ENCODE assay signal across 9 mouse cellular contexts in the genomic region with DNA sequence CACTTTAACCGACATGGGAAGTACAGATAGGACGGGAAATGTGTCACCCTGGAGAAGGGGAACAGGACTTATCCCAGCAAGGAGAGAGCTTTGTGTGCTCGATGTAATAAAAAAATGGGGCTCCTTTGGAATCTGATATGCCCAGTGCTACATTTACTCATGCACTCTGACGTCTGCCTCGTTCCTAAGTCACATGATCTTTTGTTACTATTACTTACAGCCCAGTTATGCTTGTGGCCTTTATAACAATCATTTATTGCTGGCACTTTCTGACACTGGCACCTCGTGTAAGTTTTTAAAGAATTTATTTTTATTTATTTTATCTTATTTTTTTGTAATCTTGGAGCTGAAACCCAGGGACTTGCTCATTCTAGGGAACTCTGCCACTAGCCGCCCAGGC. TPM values are rescaled to one million over a fixed set of nuclear protein-coding genes. Genes with fewer than 3 reads are reported as not detected.
A peak's percentile ranks its signal among the peaks of the same experiment; 100 is the strongest.
DNase-seq lines count a peak whose midpoint lies in the region; ATAC-seq and TF ChIP-seq lines count a peak whose summit lies in the region.
"Had no signal": no experiment of that assay in that cellular context is flagged by ENCODE, and none has a peak within 500 bp of the region (broad histone marks: within the 10 kb centered on the region; RNA-seq: fewer than 3 reads in every experiment).

No protein-coding gene starts in this region.

- no peak overlapping the region for H3K27ac ChIP-seq in intestine, embryonic 16.5 days (ENCODE audit: low read length)
- no peak overlapping the region; the same call in 1 of the 2 replicates for H3K27ac ChIP-seq in intestine, postnatal 0 days (ENCODE audit: low read depth, low read length)
- H3K27ac ChIP-seq in MEL (ENCODE audit: control insufficient read depth, low read depth, low read length) = peak overlapping the region; percentile 100
- peak overlapping the region; percentile 99 for H3K27ac ChIP-seq in liver, embryonic 12.5 days

- no peak; a peak in 1 of 4 replicates for TF ChIP-seq EP300 in MEL (IDR thresholded peaks at IDR 0.05; ENCODE audit: low read depth in 1 of 2, low read length in 2 of 2)

- H3K4me2 ChIP-seq in intestine, embryonic 16.5 days (ENCODE audit: low read depth, low read length) = peak overlapping the region; percentile 81; the same call in 1 of the 2 replicates
- no peak overlapping the region for H3K4me2 ChIP-seq in intestine, postnatal 0 days (replicated peaks; ENCODE audit: low read depth)
- H3K4me2 ChIP-seq in liver, embryonic 12.5 days = peak overlapping the region; percentile 91

- peaks cover 30% of the 10 kb centered on the region for H3K4me1 ChIP-seq in erythroblast, embryonic 14.5 days (ENCODE audit: control insufficient read depth)
- H3K4me1 ChIP-seq in intestine, embryonic 16.5 days (ENCODE audit: control insufficient read depth, insufficient read depth, low read length) = peaks cover 6% of the 10 kb centered on the region; the same call in 1 of the 2 replicates
- no peaks in the 10 kb centered on the region for H3K4me1 ChIP-seq in intestine, postnatal 0 days (replicated peaks; ENCODE audit: control insufficient read depth, insufficient read depth, low read length)
- peaks cover 3 to 11% of the 10 kb centered on the region in 2 experiments; a peak in 3 of 4 replicates for H3K4me1 ChIP-seq in MEL (ENCODE audit: control insufficient read depth in 1 of 2, insufficient read depth in 2 of 2, low read length in 2 of 2)
- H3K4me1 ChIP-seq in liver, embryonic 12.5 days = peaks cover 39% of the 10 kb centered on the region

- DNase-seq in MEL (ENCODE audit: low read depth, low spot score) = peak; percentile 71
- DNase-seq in adrenal gland, postnatal 4 days (ENCODE audit: low spot score in 2 of 2) = no peak
- DNase-seq in frontal cortex, adult 2 months (ENCODE audit: extremely low spot score in 1 of 2, low spot score in 1 of 2) = no peak

- no peaks in the 10 kb centered on the region for H3K27me3 ChIP-seq in erythroblast, embryonic 14.5 days (ENCODE audit: control insufficient read depth)
- no peaks in the 10 kb centered on the region for H3K27me3 ChIP-seq in intestine, embryonic 16.5 days (replicated peaks; ENCODE audit: control insufficient read depth, insufficient read depth, low read length)
- no peaks in the 10 kb centered on the region for H3K27me3 ChIP-seq in intestine, postnatal 0 days (replicated peaks; ENCODE audit: control insufficient read depth, insufficient read depth, low read length)
- H3K27me3 ChIP-seq in MEL (ENCODE audit: control insufficient read depth in 1 of 2, insufficient read depth in 2 of 2, low read length in 2 of 2) = no peaks in the 10 kb centered on the region
- no peaks in the 10 kb centered on the region for H3K27me3 ChIP-seq in liver, embryonic 12.5 days (replicated peaks)
- H3K27me3 ChIP-seq: midbrain, embryonic 12.5 days had no signal

- H3K9ac ChIP-seq in intestine, embryonic 16.5 days (ENCODE audit: low read depth, low read length) = no peak overlapping the region
- H3K9ac ChIP-seq in intestine, postnatal 0 days (ENCODE audit: low read depth, low read length) = no peak overlapping the region
- peak overlapping the region; percentile 99 for H3K9ac ChIP-seq in MEL (ENCODE audit: control insufficient read depth, low read depth, low read length, poor library complexity, severe bottlenecking)
- H3K9ac ChIP-seq in liver, embryonic 12.5 days = peak overlapping the region; percentile 86

- TF ChIP-seq RAD21 in MEL (IDR thresholded peaks at IDR 0.05; ENCODE audit: low read depth, low read length) = no peak

- peaks cover 34% of the 10 kb centered on the region for H3K79me2 ChIP-seq in MEL (ENCODE audit: control insufficient read depth, insufficient read depth, low read length, poor library complexity)

- no peak; a peak in 1 of 4 replicates for TF ChIP-seq POLR2A in MEL (IDR thresholded peaks at IDR 0.05; ENCODE audit: control insufficient read depth in 1 of 2, insufficient read depth in 1 of 2, low read depth in 1 of 2, low read length in 2 of 2, poor library complexity in 1 of 2)

- peak overlapping the region; percentile 54 for H3K4me3 ChIP-seq in erythroblast, embryonic 14.5 days (replicated peaks)
- peak overlapping the region; percentile 70 for H3K4me3 ChIP-seq in intestine, embryonic 16.5 days (ENCODE audit: low read length)
- no peak overlapping the region for H3K4me3 ChIP-seq in intestine, postnatal 0 days (ENCODE audit: low read depth, low read length)
- peak overlapping the region; percentile 2 to 90; a peak in 3 of 4 replicates for H3K4me3 ChIP-seq in MEL (ENCODE audit: control insufficient read depth in 1 of 2, insufficient read depth in 1 of 2, low read depth in 2 of 2, low read length in 2 of 2)
- peak overlapping the region; percentile 71 for H3K4me3 ChIP-seq in liver, embryonic 12.5 days

- TF ChIP-seq CTCF in intestine, postnatal 0 days (IDR thresholded peaks at IDR 0.05; ENCODE audit: low read depth) = no peak
- no peak for TF ChIP-seq CTCF in MEL (IDR thresholded peaks at IDR 0.05 in 2 of 3, conservative IDR thresholded peaks at IDR 0.05 in 1 of 3; ENCODE audit: control insufficient read depth in 1 of 3, insufficient read depth in 1 of 3, low read depth in 2 of 3, low read length in 3 of 3, poor library complexity in 1 of 3, severe bottlenecking in 1 of 3)

- no peaks in the 10 kb centered on the region for H3K9me3 ChIP-seq in erythroblast, embryonic 14.5 days (ENCODE audit: control insufficient read depth, low read length)
- no peaks in the 10 kb centered on the region for H3K9me3 ChIP-seq in intestine, embryonic 16.5 days (ENCODE audit: control insufficient read depth, low read length)
- no peaks in the 10 kb centered on the region for H3K9me3 ChIP-seq in intestine, postnatal 0 days (ENCODE audit: control insufficient read depth)
- no peaks in the 10 kb centered on the region for H3K9me3 ChIP-seq in MEL (replicated peaks; ENCODE audit: insufficient read depth, low read length)
- no peaks in the 10 kb centered on the region for H3K9me3 ChIP-seq in liver, embryonic 12.5 days (replicated peaks)
- H3K9me3 ChIP-seq: midbrain, embryonic 12.5 days had no signal

- WGBS in intestine, embryonic 16.5 days = 56% methylated on average over 7 of the region's 7 CpGs
- 34% methylated on average over 7 of the region's 7 CpGs for WGBS in intestine, postnatal 0 days
- 27% methylated on average over 7 of the region's 7 CpGs for WGBS in liver, embryonic 12.5 days (ENCODE audit: insufficient replicate concordance)

- H3K36me3 ChIP-seq in erythroblast, embryonic 14.5 days (ENCODE audit: control insufficient read depth) = peaks cover 61% of the 10 kb centered on the region
- H3K36me3 ChIP-seq in intestine, embryonic 16.5 days (ENCODE audit: control insufficient read depth, insufficient read depth, low read length) = no peaks in the 10 kb centered on the region
- H3K36me3 ChIP-seq in intestine, postnatal 0 days (ENCODE audit: control insufficient read depth, insufficient read depth) = peaks cover 12% of the 10 kb centered on the region
- H3K36me3 ChIP-seq in MEL (ENCODE audit: control insufficient read depth in 1 of 2, insufficient read depth in 2 of 2, low read length in 2 of 2) = peaks cover 13 to 19% of the 10 kb centered on the region in 2 experiments
- H3K36me3 ChIP-seq in liver, embryonic 12.5 days = peaks cover 43% of the 10 kb centered on the region

- no peak for ATAC-seq in erythroblast, adult 5-6 weeks (replicated peaks; ENCODE audit: low FRiP score, poor library complexity, severe bottlenecking)
- no peak for ATAC-seq in intestine, embryonic 16.5 days
- no peak for ATAC-seq in intestine, postnatal 0 days
- ATAC-seq in liver, embryonic 12.5 days = no peak

RNA-seq across cellular contexts. Expression of gene Mrpl51, which starts 1.8 kb away (rescaled TPM):
- polyA plus RNA-seq in erythroblast, embryonic 14.5 days (2012) = 18.9 and 22.8 TPM in 2 replicates
- total RNA-seq in erythroblast, adult 5-6 weeks (2015; ENCODE audit: low replicate concordance) = 40.1 and 54.4 TPM in 2 replicates
- total RNA-seq in erythroblast, adult 5-6 weeks (2017; ENCODE audit: low replicate concordance) = 16.4 and 29.8 TPM in 2 replicates
- 267 and 284 TPM in 2 replicates for polyA plus RNA-seq in intestine, embryonic 16.5 days (2015; fragmentation: Nextera tagmentation; extraction: Ambion mirVana)
- polyA plus RNA-seq in intestine, postnatal 0 days (2015; fragmentation: Nextera tagmentation; extraction: Ambion mirVana) = 270 and 282 TPM in 2 replicates
- total RNA-seq in MEL (2012; rRNA removed) = 208 and 251 TPM in 2 replicates
- 100 to 1,000 TPM in 1 of 2 experiments, not detected in 1; 286 TPM for polyA plus RNA-seq in MEL (2012; ENCODE audit: insufficient read depth in 1 of 2, insufficient read length in 2 of 2, low read depth in 1 of 2, low replicate concordance in 2 of 2, missing spikeins in 1 of 2)
- polyA plus RNA-seq in liver, embryonic 12.5 days (2016; fragmentation: Nextera tagmentation; extraction: Ambion mirVana) = 211 and 222 TPM in 2 replicates
- total RNA-seq in adrenal gland, postnatal 4 days (2021) = 100 to 1,000 TPM; 155 to 168 TPM
- polyA plus RNA-seq in frontal cortex, adult 2 months (2012; rRNA removed) = 46.7 and 48.7 TPM in 2 replicates

RNA-seq across cellular contexts. Expression of gene Ncapd2, which starts 1.9 kb away (rescaled TPM):
- polyA plus RNA-seq in erythroblast, embryonic 14.5 days (2012) = 78.5 and 98.6 TPM in 2 replicates
- 139 and 148 TPM in 2 replicates for total RNA-seq in erythroblast, adult 5-6 weeks (2015; ENCODE audit: low replicate concordance)
- 137 and 246 TPM in 2 replicates for total RNA-seq in erythroblast, adult 5-6 weeks (2017; ENCODE audit: low replicate concordance)
- 67.8 and 78.0 TPM in 2 replicates for polyA plus RNA-seq in intestine, embryonic 16.5 days (2015; fragmentation: Nextera tagmentation; extraction: Ambion mirVana)
- polyA plus RNA-seq in intestine, postnatal 0 days (2015; fragmentation: Nextera tagmentation; extraction: Ambion mirVana) = 17.9 and 19.0 TPM in 2 replicates
- total RNA-seq in MEL (2012; rRNA removed) = 86.6 and 88.8 TPM in 2 replicates
- polyA plus RNA-seq in MEL (2012; ENCODE audit: insufficient read depth in 1 of 2, insufficient read length in 2 of 2, low read depth in 1 of 2, low replicate concordance in 2 of 2, missing spikeins in 1 of 2) = 100 to 1,000 TPM in 1 of 2 experiments, not detected in 1; 394 TPM
- polyA plus RNA-seq in liver, embryonic 12.5 days (2016; fragmentation: Nextera tagmentation; extraction: Ambion mirVana) = 132 and 138 TPM in 2 replicates
- 100 to 1,000 TPM in 1 of 2 experiments, 10 to 100 TPM in 1; 95.5 to 107 TPM for total RNA-seq in adrenal gland, postnatal 4 days (2021)
- polyA plus RNA-seq in frontal cortex, adult 2 months (2012; rRNA removed) = 51.7 and 53.6 TPM in 2 replicates

RNA-seq across cellular contexts. Expression of gene Vamp1, which starts 22.0 kb away (rescaled TPM):
- polyA plus RNA-seq in erythroblast, embryonic 14.5 days (2012) = 0.13 and 0.14 TPM in 2 replicates
- total RNA-seq in erythroblast, adult 5-6 weeks (2015; ENCODE audit: low replicate concordance) = 2.1 and 4.2 TPM in 2 replicates
- 0.14 and 2.1 TPM in 2 replicates for total RNA-seq in erythroblast, adult 5-6 weeks (2017; ENCODE audit: low replicate concordance)
- polyA plus RNA-seq in intestine, embryonic 16.5 days (2015; fragmentation: Nextera tagmentation; extraction: Ambion mirVana) = 5.0 and 5.9 TPM in 2 replicates
- 2.7 and 3.4 TPM in 2 replicates for polyA plus RNA-seq in intestine, postnatal 0 days (2015; fragmentation: Nextera tagmentation; extraction: Ambion mirVana)
- total RNA-seq in MEL (2012; rRNA removed) = 1.1 and 1.5 TPM in 2 replicates
- 1 to 10 TPM in 1 of 2 experiments, not detected in 1; 5.5 TPM for polyA plus RNA-seq in MEL (2012; ENCODE audit: insufficient read depth in 1 of 2, insufficient read length in 2 of 2, low read depth in 1 of 2, low replicate concordance in 2 of 2, missing spikeins in 1 of 2)
- polyA plus RNA-seq in liver, embryonic 12.5 days (2016; fragmentation: Nextera tagmentation; extraction: Ambion mirVana) = 2.3 and 2.6 TPM in 2 replicates
- total RNA-seq in adrenal gland, postnatal 4 days (2021) = 10 to 100 TPM; 42.5 to 44.0 TPM
- polyA plus RNA-seq in frontal cortex, adult 2 months (2012; rRNA removed) = 81.5 and 103 TPM in 2 replicates

RNA-seq across cellular contexts. Expression of gene Gapdh, which starts 27.1 kb away (rescaled TPM):
- polyA plus RNA-seq in erythroblast, embryonic 14.5 days (2012) = 525 and 659 TPM in 2 replicates
- 912 and 913 TPM in 2 replicates for total RNA-seq in erythroblast, adult 5-6 weeks (2015; ENCODE audit: low replicate concordance)
- total RNA-seq in erythroblast, adult 5-6 weeks (2017; ENCODE audit: low replicate concordance) = 174 and 278 TPM in 2 replicates
- polyA plus RNA-seq in intestine, embryonic 16.5 days (2015; fragmentation: Nextera tagmentation; extraction: Ambion mirVana) = 2,256 and 2,328 TPM in 2 replicates
- 1,338 and 1,629 TPM in 2 replicates for polyA plus RNA-seq in intestine, postnatal 0 days (2015; fragmentation: Nextera tagmentation; extraction: Ambion mirVana)
- total RNA-seq in MEL (2012; rRNA removed) = 723 and 1,144 TPM in 2 replicates
- 1,000 to 10,000 TPM in 1 of 2 experiments, not detected in 1; 1,834 TPM for polyA plus RNA-seq in MEL (2012; ENCODE audit: insufficient read depth in 1 of 2, insufficient read length in 2 of 2, low read depth in 1 of 2, low replicate concordance in 2 of 2, missing spikeins in 1 of 2)
- 1,499 and 1,575 TPM in 2 replicates for polyA plus RNA-seq in liver, embryonic 12.5 days (2016; fragmentation: Nextera tagmentation; extraction: Ambion mirVana)
- total RNA-seq in adrenal gland, postnatal 4 days (2021) = 1,000 to 10,000 TPM; 1,146 to 1,218 TPM
- 4,623 and 6,295 TPM in 2 replicates for polyA plus RNA-seq in frontal cortex, adult 2 months (2012; rRNA removed)

RNA-seq across cellular contexts. Expression of gene Tapbpl, which starts 38.3 kb away (rescaled TPM):
- 0.06 and 0.11 TPM in 2 replicates for polyA plus RNA-seq in erythroblast, embryonic 14.5 days (2012)
- total RNA-seq in erythroblast, adult 5-6 weeks (2015; ENCODE audit: low replicate concordance) = 0.84 and 4.4 TPM in 2 replicates
- total RNA-seq in erythroblast, adult 5-6 weeks (2017; ENCODE audit: low replicate concordance) = 3.0 and 4.0 TPM in 2 replicates
- polyA plus RNA-seq in intestine, embryonic 16.5 days (2015; fragmentation: Nextera tagmentation; extraction: Ambion mirVana) = 13.3 and 14.4 TPM in 2 replicates
- polyA plus RNA-seq in intestine, postnatal 0 days (2015; fragmentation: Nextera tagmentation; extraction: Ambion mirVana) = 25.9 and 26.7 TPM in 2 replicates
- 2.1 and 2.5 TPM in 2 replicates for total RNA-seq in MEL (2012; rRNA removed)
- polyA plus RNA-seq in MEL (2012; ENCODE audit: insufficient read depth in 1 of 2, insufficient read length in 2 of 2, low read depth in 1 of 2, low replicate concordance in 2 of 2, missing spikeins in 1 of 2) = 1 to 10 TPM in 1 of 2 experiments, not detected in 1; 5.2 TPM
- polyA plus RNA-seq in liver, embryonic 12.5 days (2016; fragmentation: Nextera tagmentation; extraction: Ambion mirVana) = 3.8 and 4.0 TPM in 2 replicates
- 10 to 100 TPM; 10.2 to 11.3 TPM for total RNA-seq in adrenal gland, postnatal 4 days (2021)
- 6.4 and 7.1 TPM in 2 replicates for polyA plus RNA-seq in frontal cortex, adult 2 months (2012; rRNA removed)

Comparison
In these comparisons a context has a peak if more than half of its experiments do, and no peak if none do; other contexts are left out.
1. H3K27ac ChIP-seq: peak in MEL (single experiment) and liver, embryonic 12.5 days (single experiment); none in intestine, embryonic 16.5 days (single experiment) and intestine, postnatal 0 days (single experiment).
2. H3K9ac ChIP-seq: peak in MEL (single experiment) and liver, embryonic 12.5 days (single experiment); none in intestine, embryonic 16.5 days (single experiment) and intestine, postnatal 0 days (single experiment).
3. RNA of gene Vamp1, which starts 22.0 kb away (polyA plus RNA-seq): 81.5 to 103 TPM in frontal cortex, adult 2 months; 5.0 to 5.9 TPM in intestine, embryonic 16.5 days, 5.5 TPM in MEL, 2.7 to 3.4 TPM in intestine, postnatal 0 days, 2.3 to 2.6 TPM in liver, embryonic 12.5 days and 0.13 to 0.14 TPM in erythroblast, embryonic 14.5 days; every median in the first group is over 10 times any median in the second.